Mouse (Mus musculus): ENCODE data around the gene Adcy2. TPM values are rescaled to one million over a fixed set of nuclear protein-coding genes. Genes with fewer than 3 reads are reported as not detected.
A peak's percentile ranks its signal among the peaks of the same experiment; 100 is the strongest.

Adcy2 gene
- total RNA-seq, 1 experiment: 1.3 TPM

DNA sequence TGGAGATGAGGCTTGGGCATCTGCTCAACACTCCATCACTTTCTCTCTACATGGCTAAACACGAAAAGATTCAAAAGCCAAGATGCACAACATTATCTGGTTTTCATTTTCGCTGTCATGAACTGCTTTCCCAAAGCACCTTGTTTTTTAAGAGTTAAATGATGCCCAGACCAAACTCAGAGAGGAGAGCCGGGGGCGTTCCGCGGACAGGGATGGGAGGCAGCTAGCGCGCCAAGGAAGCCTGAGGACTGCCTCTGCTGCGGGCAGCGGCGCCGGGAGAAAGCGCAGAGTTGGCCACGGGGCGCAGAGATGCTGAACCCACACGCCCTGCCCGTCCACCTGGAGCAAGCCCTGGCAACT, 803 bp downstream of the Adcy2 start:
- H3K9me3 ChIP-seq (ENCODE audit: control insufficient read depth, insufficient read depth, low read depth, low read length): no peaks in the 10 kb centered on the region
- in situ Hi-C loops (cut with MboI; ENCODE audit: low sequenced_read_pairs in 2 of 2, unreplicated experiment in 2 of 2): no loop called here
- no peak for DNase-seq (ENCODE audit: low read depth, low spot score)
- H3K27ac ChIP-seq (ENCODE audit: insufficient read depth, low read depth, low read length, poor library complexity, severe bottlenecking): no peak overlapping the region
- TF ChIP-seq ZC3H11A (IDR thresholded peaks at IDR 0.05; ENCODE audit: borderline replicate concordance, low read depth, low read length) (no peak), HCFC1 (IDR thresholded peaks at IDR 0.05; ENCODE audit: borderline replicate concordance, insufficient read depth, low read length) (no peak), MAFK (IDR thresholded peaks at IDR 0.05; ENCODE audit: insufficient read depth, low read depth, low read length) (no peak), ZNF384 (IDR thresholded peaks at IDR 0.05; ENCODE audit: low read depth, low read length) (no peak), CHD2 (IDR thresholded peaks at IDR 0.05; ENCODE audit: low read depth, low read length) (no peak)
- H3K9ac ChIP-seq (ENCODE audit: insufficient read depth, low read depth, low read length, poor library complexity, severe bottlenecking): peak overlapping the region; percentile 82
- H3K4me1 ChIP-seq (ENCODE audit: control insufficient read depth in 2 of 2, insufficient read depth in 2 of 2, low read length in 2 of 2, poor library complexity in 1 of 2): no peaks in the 10 kb centered on the region
- H3K4me3 ChIP-seq (ENCODE audit: insufficient read depth in 1 of 2, low read depth in 1 of 2, low read length in 2 of 2, poor library complexity in 1 of 2, severe bottlenecking in 1 of 2): peak overlapping the region; percentile 84 to 87
- H3K36me3 ChIP-seq (ENCODE audit: control insufficient read depth, insufficient read depth, low read length, poor library complexity, severe bottlenecking): no peaks in the 10 kb centered on the region

DNA sequence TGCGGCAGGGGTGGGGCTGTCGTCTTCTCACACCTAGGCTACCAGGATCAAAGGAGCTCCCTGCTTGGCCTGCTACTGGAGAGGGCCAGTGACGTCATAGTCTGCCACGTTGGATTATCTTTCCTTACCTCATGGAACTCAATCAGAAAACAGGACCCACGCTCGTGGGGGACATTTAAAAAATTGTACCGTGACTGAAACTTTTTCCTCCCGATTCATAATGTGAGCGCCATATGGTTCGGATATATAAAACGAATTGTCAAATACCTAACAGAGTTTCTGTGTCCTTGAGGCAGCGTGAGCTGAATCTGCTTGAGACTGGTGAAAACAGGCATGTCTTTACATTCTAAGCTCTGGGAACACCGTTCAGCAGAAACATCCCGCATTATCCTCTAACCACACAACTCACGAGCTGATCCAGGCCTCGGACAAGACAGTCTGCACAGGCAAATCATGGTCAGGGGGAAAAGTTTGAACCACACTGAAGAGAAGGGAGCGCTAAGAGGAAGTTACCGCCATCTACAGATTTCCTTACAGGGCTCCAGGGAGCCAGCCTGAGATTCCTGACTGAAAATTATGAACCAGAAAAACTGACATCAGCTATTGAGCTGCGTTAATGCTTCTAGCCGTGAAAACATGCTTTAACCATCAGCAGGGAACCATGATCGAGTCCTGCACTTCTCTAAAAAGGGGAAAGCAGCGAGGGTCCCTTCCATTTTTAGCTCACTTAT, 1.4 kb downstream of the Adcy2 start:
- in situ Hi-C loops (cut with MboI; ENCODE audit: low sequenced_read_pairs in 2 of 2, unreplicated experiment in 2 of 2): no loop called here
- TF ChIP-seq CHD2 (IDR thresholded peaks at IDR 0.05; ENCODE audit: low read depth, low read length) (no peak), MAFK (IDR thresholded peaks at IDR 0.05; ENCODE audit: insufficient read depth, low read depth, low read length) (no peak), HCFC1 (IDR thresholded peaks at IDR 0.05; ENCODE audit: borderline replicate concordance, insufficient read depth, low read length) (no peak), ZC3H11A (IDR thresholded peaks at IDR 0.05; ENCODE audit: borderline replicate concordance, low read depth, low read length) (no peak), ZNF384 (IDR thresholded peaks at IDR 0.05; ENCODE audit: low read depth, low read length) (no peak)
- Histone ChIP-seq H3K36me3 (ENCODE audit: control insufficient read depth, insufficient read depth, low read length, poor library complexity, severe bottlenecking) (no peaks in the 10 kb centered on the region), H3K9me3 (ENCODE audit: control insufficient read depth, insufficient read depth, low read depth, low read length) (no peaks in the 10 kb centered on the region), H3K9ac (ENCODE audit: insufficient read depth, low read depth, low read length, poor library complexity, severe bottlenecking) (no peak overlapping the region), H3K4me1 (ENCODE audit: control insufficient read depth in 2 of 2, insufficient read depth in 2 of 2, low read length in 2 of 2, poor library complexity in 1 of 2) (no peaks in the 10 kb centered on the region), H3K4me3 (ENCODE audit: insufficient read depth in 1 of 2, low read depth in 1 of 2, low read length in 2 of 2, poor library complexity in 1 of 2, severe bottlenecking in 1 of 2) (peak overlapping the region; percentile 84 to 87; a peak in 3 of 4 replicates), H3K27ac (ENCODE audit: insufficient read depth, low read depth, low read length, poor library complexity, severe bottlenecking) (no peak overlapping the region)
- DNase-seq (ENCODE audit: low read depth, low spot score): no peak

DNA sequence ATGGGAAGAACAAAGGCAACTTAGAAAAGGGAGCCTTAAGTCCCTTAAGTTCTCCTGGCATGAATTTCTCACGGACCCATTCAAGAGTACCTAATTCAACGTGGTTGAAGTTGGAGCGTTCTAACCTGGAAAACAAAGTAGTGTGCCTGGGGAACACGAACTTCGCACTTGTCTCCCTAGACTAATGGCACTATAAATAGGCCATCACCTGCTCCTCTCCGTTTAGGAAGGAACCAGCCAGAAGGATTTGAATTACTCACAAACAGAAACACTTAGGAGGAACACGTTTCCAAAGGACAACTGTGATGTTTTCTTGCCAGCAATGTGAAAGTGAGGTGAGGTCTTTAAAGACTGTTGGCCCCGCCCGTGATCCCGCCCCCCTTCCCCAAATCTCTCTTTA, 2.0 kb downstream of the Adcy2 start:
- Histone ChIP-seq H3K4me3 (ENCODE audit: insufficient read depth in 1 of 2, low read depth in 1 of 2, low read length in 2 of 2, poor library complexity in 1 of 2, severe bottlenecking in 1 of 2) (no peak overlapping the region), H3K36me3 (ENCODE audit: control insufficient read depth, insufficient read depth, low read length, poor library complexity, severe bottlenecking) (no peaks in the 10 kb centered on the region), H3K9me3 (ENCODE audit: control insufficient read depth, insufficient read depth, low read depth, low read length) (no peaks in the 10 kb centered on the region), H3K4me1 (ENCODE audit: control insufficient read depth in 2 of 2, insufficient read depth in 2 of 2, low read length in 2 of 2, poor library complexity in 1 of 2) (no peaks in the 10 kb centered on the region), H3K27ac (ENCODE audit: insufficient read depth, low read depth, low read length, poor library complexity, severe bottlenecking) (no peak overlapping the region), H3K9ac (ENCODE audit: insufficient read depth, low read depth, low read length, poor library complexity, severe bottlenecking) (no peak overlapping the region)
- in situ Hi-C loops (cut with MboI; ENCODE audit: low sequenced_read_pairs in 2 of 2, unreplicated experiment in 2 of 2): no loop called here
- TF ChIP-seq ZNF384 (IDR thresholded peaks at IDR 0.05; ENCODE audit: low read depth, low read length) (no peak), CHD2 (IDR thresholded peaks at IDR 0.05; ENCODE audit: low read depth, low read length) (no peak), ZC3H11A (IDR thresholded peaks at IDR 0.05; ENCODE audit: borderline replicate concordance, low read depth, low read length) (no peak), HCFC1 (IDR thresholded peaks at IDR 0.05; ENCODE audit: borderline replicate concordance, insufficient read depth, low read length) (no peak)
- no peak for DNase-seq (ENCODE audit: low read depth, low spot score)

DNA sequence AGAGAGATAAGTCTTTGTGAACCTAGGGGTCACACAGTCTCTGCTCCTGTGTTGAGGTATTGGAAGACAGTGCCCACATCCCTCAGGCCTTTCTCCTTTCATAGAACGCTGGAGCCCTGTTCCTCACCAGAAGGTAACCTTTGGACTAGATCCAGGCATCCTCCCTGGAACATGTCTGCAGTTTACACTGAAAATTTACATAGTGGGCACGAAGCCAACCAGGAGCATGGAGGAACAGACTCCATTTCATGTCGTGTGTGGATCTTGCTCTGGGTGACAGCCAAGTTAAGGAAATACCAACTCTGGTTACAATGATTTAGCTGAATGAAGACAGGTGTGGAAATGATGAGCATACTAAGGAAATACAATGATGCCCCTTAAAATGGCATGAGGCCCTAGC, 2.7 kb downstream of the Adcy2 start:
- TF ChIP-seq MAFK (IDR thresholded peaks at IDR 0.05; ENCODE audit: insufficient read depth, low read depth, low read length): no peak
- no peak for TF ChIP-seq ZNF384 (IDR thresholded peaks at IDR 0.05; ENCODE audit: low read depth, low read length)
- no peak for TF ChIP-seq HCFC1 (IDR thresholded peaks at IDR 0.05; ENCODE audit: borderline replicate concordance, insufficient read depth, low read length)
- no peak for TF ChIP-seq CHD2 (IDR thresholded peaks at IDR 0.05; ENCODE audit: low read depth, low read length)
- TF ChIP-seq ZC3H11A (IDR thresholded peaks at IDR 0.05; ENCODE audit: borderline replicate concordance, low read depth, low read length): no peak
- no peaks in the 10 kb centered on the region for H3K9me3 ChIP-seq (ENCODE audit: control insufficient read depth, insufficient read depth, low read depth, low read length)
- no peak overlapping the region for H3K9ac ChIP-seq (ENCODE audit: insufficient read depth, low read depth, low read length, poor library complexity, severe bottlenecking)
- in situ Hi-C loops (cut with MboI; ENCODE audit: low sequenced_read_pairs in 2 of 2, unreplicated experiment in 2 of 2): no loop called here
- no peak for DNase-seq (ENCODE audit: low read depth, low spot score)
- no peaks in the 10 kb centered on the region for H3K4me1 ChIP-seq (ENCODE audit: control insufficient read depth in 2 of 2, insufficient read depth in 2 of 2, low read length in 2 of 2, poor library complexity in 1 of 2)
- no peak overlapping the region for H3K27ac ChIP-seq (ENCODE audit: insufficient read depth, low read depth, low read length, poor library complexity, severe bottlenecking)
- H3K36me3 ChIP-seq (ENCODE audit: control insufficient read depth, insufficient read depth, low read length, poor library complexity, severe bottlenecking): no peaks in the 10 kb centered on the region
- H3K4me3 ChIP-seq (ENCODE audit: insufficient read depth in 1 of 2, low read depth in 1 of 2, low read length in 2 of 2, poor library complexity in 1 of 2, severe bottlenecking in 1 of 2): no peak overlapping the region

Data from ES-E14 (cell line).